Mouse (Mus musculus): ENCODE measurements at regions not wholly inside any gene's neighbourhood (a gene's known extent, or its start where the extent isn't known, plus 50 kb on each side); places are given as distances from the start of the nearest gene placed in this dataset.

- DNase-seq (ENCODE audit: low spot score) = no peak
Observed at GRCm38 (mm10) chr7:40257733-40258376, 640.3 kb upstream of the Vstm2b start.

GRCm38 (mm10) chr7:40258377-40258739 is 639.8 kb upstream of the Vstm2b start:
- no peak for DNase-seq (ENCODE audit: low spot score)

DNA sequence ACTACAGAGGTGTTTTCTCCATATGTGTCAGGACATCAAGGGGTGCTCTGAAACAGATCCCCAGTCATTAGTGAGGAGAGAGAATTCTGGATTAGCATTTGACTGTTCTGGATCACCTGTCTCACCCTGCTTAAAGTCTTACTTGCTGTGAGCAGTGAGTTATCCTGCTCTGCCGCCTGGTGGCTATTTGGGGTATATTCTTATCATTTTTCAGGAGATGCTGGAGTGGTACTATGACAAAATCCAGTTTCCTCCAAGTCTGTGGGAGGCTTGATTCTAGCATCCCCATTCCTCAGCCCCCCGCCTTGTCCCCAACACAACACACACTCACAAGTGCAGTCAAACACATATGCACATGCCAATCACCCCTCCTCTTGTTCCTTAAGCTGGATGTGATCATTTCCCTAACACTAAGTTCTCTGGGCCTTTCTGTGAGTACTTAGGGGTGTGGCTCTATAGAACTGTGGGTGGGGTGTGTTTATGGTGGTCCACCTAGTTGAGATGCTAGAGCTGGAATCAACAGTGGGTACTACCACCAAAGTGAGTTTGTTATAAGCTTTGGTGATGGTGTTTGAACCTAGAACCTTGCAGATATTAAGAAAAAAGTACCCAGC is 624.6 kb upstream of the Vstm2b start:
- peak; percentile 79 for DNase-seq (ENCODE audit: low spot score)

DNA sequence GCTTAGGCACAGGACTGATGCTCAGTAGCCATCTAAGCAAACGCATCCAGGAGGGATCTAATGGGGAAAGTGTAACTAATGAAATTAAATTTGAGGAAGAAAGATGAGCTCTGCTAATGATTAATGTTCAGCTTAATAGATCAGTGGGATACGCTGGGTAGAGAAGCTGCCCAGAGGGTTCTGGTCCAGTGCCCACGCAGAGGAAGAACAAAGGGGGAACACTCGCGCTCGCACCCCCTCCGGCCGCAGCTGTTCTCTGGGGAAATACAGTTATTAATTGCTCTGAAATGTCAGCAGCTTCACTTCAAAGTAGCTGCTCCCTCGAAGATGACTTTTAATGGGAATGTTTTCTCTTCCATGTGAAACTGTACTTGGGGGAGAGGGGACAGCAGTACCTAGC is 623.0 kb upstream of the Vstm2b start:
- DNase-seq (ENCODE audit: low spot score) = no peak

DNA sequence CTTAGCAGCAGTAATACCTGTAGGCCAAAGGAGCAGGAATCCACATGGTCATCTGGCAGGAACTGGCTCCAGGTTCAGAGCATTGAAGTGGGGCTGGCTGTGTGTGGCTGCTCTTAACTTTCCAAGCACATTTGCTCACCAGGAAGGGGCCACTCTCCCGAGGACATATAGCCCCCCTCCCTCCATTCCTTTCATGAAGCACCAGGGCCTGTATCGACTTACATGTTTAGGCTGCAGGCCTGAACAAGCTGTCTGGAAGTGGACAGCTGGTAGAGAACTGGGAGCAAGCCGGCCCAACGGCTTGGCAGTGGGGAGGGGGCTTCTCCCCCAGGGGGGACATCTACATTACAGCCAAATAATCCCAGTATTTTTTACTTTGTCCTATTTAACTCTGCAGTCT is 622.5 kb upstream of the Vstm2b start:
- DNase-seq (ENCODE audit: low spot score) = no peak

GRCm38 (mm10) chr7:40276116-40276515 is 622.0 kb upstream of the Vstm2b start:
- no peak for DNase-seq (ENCODE audit: low spot score)

- DNase-seq (ENCODE audit: low spot score) = no peak
Observed at GRCm38 (mm10) chr7:40290166-40290565, 608.0 kb upstream of the Vstm2b start.

DNA sequence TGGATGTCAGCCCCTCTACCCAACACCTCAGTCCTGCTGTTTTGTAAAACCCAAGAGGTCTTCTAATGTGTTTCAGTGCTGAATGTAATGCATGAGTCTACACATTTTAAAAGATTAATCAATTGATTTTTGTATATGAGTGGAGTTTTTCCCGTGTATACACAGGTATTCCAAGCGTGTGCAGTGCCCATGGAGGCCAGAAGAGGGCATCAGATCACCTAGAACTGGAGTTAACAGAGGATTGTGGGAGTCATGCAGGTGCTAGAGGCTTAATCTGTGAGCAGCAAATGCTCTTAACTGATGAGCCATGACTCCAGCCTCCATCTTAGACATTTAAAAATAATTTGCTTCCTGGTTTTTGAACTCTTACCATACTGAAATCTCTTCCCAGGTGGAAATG is 587.6 kb upstream of the Vstm2b start:
- DNase-seq (ENCODE audit: low spot score) = peak; percentile 34

- DNase-seq (ENCODE audit: low spot score) = no peak
Observed at GRCm38 (mm10) chr7:40321171-40321570, 577.0 kb upstream of the Vstm2b start.

DNA sequence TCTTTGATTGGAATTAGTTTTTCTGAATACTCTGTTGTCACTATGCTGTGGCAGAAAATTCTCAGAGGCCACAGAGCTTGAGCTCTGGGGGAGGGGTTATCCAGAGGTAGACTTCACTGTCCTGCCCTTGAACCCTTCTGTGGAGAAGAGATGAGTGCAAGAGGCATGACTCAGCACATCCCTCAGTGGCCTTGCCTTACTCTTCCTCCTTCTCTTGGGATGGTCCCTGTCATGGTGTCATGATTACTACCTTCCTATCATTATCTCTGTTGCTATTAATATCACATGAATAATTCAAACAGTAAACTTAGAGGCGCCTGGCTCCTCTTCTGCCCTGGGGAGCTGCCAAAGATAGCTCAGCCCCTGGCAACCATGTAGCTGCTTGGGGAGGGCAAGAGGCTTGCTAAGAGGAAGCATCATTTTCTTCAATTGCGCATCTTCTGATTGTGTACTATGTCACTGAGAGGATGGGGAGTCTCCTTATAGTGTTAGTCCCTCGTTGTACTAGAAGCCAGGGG is 572.9 kb upstream of the Vstm2b start:
- no peak for DNase-seq (ENCODE audit: low spot score)

DNA sequence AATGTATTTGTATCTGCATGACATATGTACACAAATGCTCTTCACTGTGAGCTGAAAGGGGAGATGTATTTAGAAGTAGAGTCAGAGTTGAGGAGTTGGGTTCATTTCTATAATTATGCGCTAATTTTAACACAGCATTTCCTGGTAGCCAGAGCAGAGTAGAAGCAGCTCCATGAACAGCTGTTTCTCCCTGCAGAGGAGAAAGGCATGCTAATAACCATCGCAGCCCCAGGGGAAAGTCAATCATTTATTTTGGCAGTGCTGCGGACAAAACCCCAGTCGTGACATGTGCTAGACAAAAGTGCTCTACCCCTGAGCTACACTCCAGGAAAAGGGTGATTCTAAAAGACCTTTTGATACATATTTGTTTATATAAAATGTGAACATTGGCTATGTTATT is 565.7 kb upstream of the Vstm2b start:
- no peak for DNase-seq (ENCODE audit: low spot score)

DNA sequence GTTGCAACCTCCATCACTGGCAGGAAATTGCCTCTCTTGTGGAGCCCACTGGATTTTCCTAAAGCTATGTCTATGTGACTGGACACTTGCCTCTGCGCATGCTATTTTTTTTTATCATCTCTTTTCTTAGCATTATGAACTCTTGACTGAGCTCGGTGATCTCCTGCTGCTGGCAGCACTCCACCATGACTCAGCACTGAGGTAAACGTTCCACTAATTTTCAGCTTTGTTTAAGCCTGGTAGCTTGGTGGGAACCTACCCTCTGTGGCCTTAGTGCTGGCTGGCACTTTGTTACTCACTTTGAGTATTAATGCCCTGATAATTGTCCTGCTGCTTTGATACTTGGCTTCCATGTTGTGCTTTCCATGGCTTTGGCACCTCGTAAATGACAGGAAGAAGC is 545.8 kb upstream of the Vstm2b start:
- peak; percentile 33 for DNase-seq (ENCODE audit: low spot score)

DNA sequence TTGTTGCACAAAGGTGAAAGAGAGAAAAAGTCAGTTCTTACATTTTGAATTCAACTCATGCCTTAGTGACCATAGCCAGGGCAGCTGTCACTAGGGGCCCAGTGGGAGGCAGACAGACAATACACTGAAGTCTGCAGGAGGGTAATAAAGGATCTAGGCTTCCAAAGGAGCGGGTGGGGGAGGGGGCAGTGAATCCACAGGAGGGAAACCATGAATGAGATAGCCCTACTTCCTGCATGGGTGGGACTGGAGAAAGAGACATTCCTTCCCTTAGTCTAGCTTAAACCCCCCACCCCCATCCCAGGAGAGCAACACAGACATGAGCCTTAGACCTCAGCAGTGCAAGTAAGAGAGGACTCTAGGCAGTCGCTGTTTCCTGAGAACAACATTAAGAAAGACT is 535.4 kb upstream of the Vstm2b start:
- DNase-seq (ENCODE audit: low spot score) = no peak

DNA sequence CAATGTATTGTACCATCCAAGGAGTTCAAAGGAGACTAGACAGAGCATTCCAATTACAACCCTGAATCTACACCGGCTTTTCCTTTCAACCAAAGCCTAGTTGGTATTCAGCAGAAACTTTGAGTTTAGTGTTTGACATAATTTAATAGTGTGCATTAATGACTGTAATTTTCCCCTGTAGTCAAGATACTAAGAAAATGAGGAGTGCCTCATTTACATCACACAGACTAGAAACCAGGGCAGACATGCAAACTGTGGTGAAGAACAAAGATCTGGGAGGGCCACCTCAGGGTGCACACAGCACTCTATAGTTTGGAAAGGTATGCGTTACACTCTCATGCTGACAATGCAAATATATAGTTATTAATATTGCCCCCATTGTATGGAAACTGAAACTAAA is 525.4 kb upstream of the Vstm2b start:
- no peak for DNase-seq (ENCODE audit: low spot score)

DNA sequence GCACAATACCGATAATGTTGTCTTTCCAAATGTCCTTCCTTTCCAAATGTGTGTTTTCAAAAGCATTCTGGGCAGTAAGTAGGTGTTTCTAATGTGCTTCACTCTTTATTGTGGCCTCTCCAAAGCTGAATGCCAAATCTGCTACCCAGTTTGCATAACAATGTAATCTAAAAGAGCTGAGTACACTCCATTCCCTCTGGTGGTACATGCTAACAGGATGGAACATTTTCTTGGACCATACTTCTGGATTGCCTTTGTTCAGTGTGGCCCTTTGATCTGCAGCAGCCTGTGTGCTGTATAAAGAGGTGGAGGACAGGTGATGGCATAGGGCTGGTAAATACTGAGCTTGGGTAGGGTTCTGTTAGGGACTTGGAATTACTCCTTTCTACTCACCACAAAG is 520.3 kb upstream of the Vstm2b start:
- DNase-seq (ENCODE audit: low spot score) = no peak

DNA sequence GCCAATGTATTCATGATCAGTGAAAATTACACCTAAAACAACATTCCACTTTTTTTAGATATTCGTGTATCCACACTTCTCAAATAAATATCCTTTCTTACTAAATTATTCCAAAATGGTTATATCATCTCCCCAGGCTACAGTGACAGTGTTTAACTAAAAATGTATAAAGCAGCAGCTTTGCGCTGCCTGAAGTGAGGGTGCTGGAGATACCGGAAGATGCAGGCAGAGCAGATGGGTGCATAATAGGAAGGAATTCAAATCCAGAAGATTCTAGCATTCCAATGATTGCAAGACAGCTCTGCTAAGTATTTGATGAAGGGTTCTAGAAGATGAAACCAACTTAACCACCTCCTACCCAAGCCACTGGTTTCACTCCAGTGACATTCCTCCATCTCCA is 516.9 kb upstream of the Vstm2b start:
- no peak for DNase-seq (ENCODE audit: low spot score)

GRCm38 (mm10) chr7:40388152-40388551 is 510.0 kb upstream of the Vstm2b start:
- no peak for DNase-seq (ENCODE audit: low spot score)

- peak; percentile 27 for DNase-seq (ENCODE audit: low spot score)
Observed at GRCm38 (mm10) chr7:40389795-40390194, 508.3 kb upstream of the Vstm2b start.

- peak; percentile 41 for DNase-seq (ENCODE audit: low spot score)
Observed at GRCm38 (mm10) chr7:40390927-40391326, 507.2 kb upstream of the Vstm2b start.

DNA sequence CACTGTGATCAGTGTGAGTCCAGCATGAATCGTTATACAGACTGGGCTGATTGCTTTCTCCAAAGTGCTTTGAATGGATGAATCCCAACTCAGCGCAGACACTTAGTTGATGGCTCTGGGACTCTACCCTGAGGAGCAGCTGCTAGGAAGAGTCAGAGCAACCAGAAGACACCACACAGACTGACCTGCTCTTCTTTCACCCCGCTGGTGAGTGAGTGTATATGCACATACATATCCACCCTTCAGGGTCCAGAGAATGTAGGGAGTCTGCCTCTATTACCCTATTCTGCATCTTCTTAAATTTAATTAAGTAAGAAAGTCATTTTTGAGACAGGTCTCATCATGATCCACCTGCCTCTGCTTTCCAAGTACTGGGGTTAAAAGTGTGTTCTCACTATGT is 506.5 kb upstream of the Vstm2b start:
- peak; percentile 16 for DNase-seq (ENCODE audit: low spot score)

DNA sequence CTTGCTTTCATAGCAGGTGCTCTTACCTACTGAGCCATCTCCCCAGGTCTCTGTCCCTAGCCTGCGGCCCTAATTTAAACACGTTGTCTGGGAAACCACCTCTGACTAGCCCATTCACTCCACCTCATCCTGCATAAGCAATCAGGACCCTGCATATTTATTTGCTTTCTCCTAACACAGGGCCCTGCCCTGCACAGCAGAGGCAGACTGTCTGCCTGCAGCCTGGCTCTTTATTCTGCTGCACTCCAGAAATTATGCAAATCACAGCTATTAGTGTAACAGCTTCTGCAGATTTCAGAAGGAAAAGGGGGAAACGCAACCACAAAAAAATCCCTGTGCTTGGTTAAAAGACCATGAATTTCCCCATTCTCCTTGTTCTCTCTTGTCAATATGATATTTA is 505.9 kb upstream of the Vstm2b start:
- no peak for DNase-seq (ENCODE audit: low spot score)

DNA sequence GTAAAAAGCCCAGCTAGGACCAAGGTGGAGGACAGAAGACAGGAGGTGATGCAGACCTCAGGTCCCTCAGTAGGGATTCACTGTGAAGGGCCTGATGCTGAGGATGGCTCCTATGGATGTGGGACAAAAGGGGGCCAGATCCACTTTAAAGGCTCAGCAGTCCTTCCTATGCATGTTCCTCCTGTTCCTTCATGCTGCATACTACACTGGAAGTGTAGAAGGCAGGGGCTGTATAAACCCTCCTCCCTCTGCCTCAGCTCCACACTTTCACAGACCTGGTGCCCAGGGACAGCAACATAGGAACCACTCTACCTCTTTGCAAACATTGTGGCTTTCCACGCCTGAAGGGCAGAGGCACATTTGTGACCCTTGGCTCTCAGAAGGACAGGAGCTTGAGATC is 505.4 kb upstream of the Vstm2b start:
- no peak for DNase-seq (ENCODE audit: low spot score)

GRCm38 (mm10) chr7:40398266-40398665 is 499.9 kb upstream of the Vstm2b start:
- DNase-seq (ENCODE audit: low spot score) = no peak

DNA sequence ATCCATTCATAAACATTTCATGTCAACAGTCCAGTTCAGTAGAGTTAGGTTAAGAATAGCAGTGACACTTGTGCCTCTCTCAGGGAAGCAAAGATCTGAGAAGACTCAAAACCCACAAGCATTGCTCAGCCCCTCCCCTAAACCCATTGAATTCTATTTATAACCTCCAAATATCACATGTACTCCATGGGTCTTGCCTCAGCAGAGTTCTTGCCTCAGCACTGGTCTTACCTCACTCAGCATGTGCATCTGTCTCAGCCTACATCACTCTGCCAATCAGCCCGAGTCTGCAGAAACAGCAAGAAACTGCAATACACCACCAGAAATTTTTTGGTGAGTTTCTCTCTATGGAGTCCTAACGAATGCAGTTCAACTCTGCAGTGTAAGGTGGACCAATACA is 478.8 kb upstream of the Vstm2b start:
- no peak for DNase-seq (ENCODE audit: low spot score)

All from retina, embryonic 14.5 days (tissue).